Mouse (Mus musculus): ENCODE measurements around the gene Stat4. TPM values are rescaled to one million over a fixed set of nuclear protein-coding genes. Genes with fewer than 3 reads are reported as not detected.

The Stat4 gene
- total and polyA plus RNA-seq, 3 experiments, result 11.4 to 17.5 (median 16.7) TPM

- H3K9me3 ChIP-seq (replicated peaks; ENCODE audit: low read length), result no peaks in the 10 kb centered on the region
- no peak overlapping the region for H3K4me2 ChIP-seq (ENCODE audit: insufficient read depth, low read depth, poor library complexity, severe bottlenecking)
- peaks cover 72 to 80% of the 10 kb centered on the region in 2 experiments for H3K36me3 ChIP-seq (replicated peaks in 1 of 2; ENCODE audit: control insufficient read depth in 1 of 2, insufficient read depth in 1 of 2, low read length in 1 of 2)
- H3K9ac ChIP-seq (ENCODE audit: insufficient read depth, low read depth), result no peak overlapping the region
- H3K79me2 ChIP-seq (replicated peaks; ENCODE audit: control insufficient read depth, extremely low read depth, insufficient read depth, poor library complexity, severe bottlenecking), result peaks cover 18% of the 10 kb centered on the region
- DNase-seq (ENCODE audit: extremely low read depth), result no peak
- in situ Hi-C loops (cut with MboI; ENCODE audit: low pct_ligation_motif_present, low pct_unique_long_range_greater_than_20kb, low sequenced_read_pairs) (no loop called here), dilution Hi-C loops (cut with MboI; ENCODE audit: extremely low pct_ligation_motif_present, extremely low pct_unique_long_range_greater_than_20kb, low sequenced_read_pairs) (no loop called here)
- no peak for TF ChIP-seq MAX (IDR thresholded peaks at IDR 0.05; ENCODE audit: low read length)
- TF ChIP-seq SMC3 (IDR thresholded peaks at IDR 0.05; ENCODE audit: low read depth, low read length), result no peak
- no peak for TF ChIP-seq MXI1 (IDR thresholded peaks at IDR 0.05; ENCODE audit: low read depth, low read length)
- no peak for TF ChIP-seq POLR2AphosphoS2 (IDR thresholded peaks at IDR 0.05; ENCODE audit: low read depth, low read length)
- TF ChIP-seq MEF2A (IDR thresholded peaks at IDR 0.05; ENCODE audit: borderline replicate concordance, low read depth, low read length), result no peak
- no peak for TF ChIP-seq EP300 (IDR thresholded peaks at IDR 0.05; ENCODE audit: low read length)
- TF ChIP-seq CHD1 (IDR thresholded peaks at IDR 0.05; ENCODE audit: low read depth, low read length), result no peak
- no peak for TF ChIP-seq IRF4 (IDR thresholded peaks at IDR 0.05; ENCODE audit: low read depth, low read length)
- no peak for TF ChIP-seq CTCF (conservative IDR thresholded peaks at IDR 0.05 in 1 of 2, IDR thresholded peaks at IDR 0.05 in 1 of 2; ENCODE audit: low read depth in 2 of 2, low read length in 2 of 2)
- no peak for TF ChIP-seq JUND (conservative IDR thresholded peaks at IDR 0.05; ENCODE audit: low read depth, low read length)
- no peak overlapping the region for H3K27ac ChIP-seq (ENCODE audit: insufficient read depth, low read depth)
- no peaks in the 10 kb centered on the region for H3K27me3 ChIP-seq (replicated peaks)
- no peak overlapping the region for H3K4me3 ChIP-seq (replicated peaks in 1 of 3; ENCODE audit: low read depth in 2 of 3, low read length in 2 of 3, poor library complexity in 1 of 3)
- peaks cover 19 to 71% of the 10 kb centered on the region in 2 experiments for H3K4me1 ChIP-seq (ENCODE audit: control insufficient read depth in 1 of 2, insufficient read depth in 2 of 2)
These were observed 140.4 kb downstream of the Stat4 start for GRCm38 (mm10) chr1:52127350-52127749.

DNA sequence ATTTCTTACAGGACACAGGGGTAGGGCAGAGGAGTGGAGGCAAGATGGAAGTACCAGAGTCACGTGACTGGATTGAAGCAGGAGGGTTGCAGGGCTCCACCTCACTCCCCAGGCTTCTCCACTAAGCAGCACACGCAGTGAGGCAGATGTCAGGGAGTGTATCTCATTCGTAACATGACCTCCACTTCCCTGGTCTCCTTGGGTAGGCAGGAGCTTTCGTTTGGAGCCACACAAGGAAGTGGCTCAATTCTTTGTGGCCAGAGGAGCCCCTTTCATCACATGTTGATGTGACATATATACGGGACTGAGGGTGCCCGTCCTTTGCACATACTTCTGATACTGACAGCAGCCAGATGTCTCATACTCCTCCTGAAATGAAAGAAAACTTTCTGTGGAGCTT lies 142.8 kb downstream of the Stat4 start:
- H3K79me2 ChIP-seq (replicated peaks; ENCODE audit: control insufficient read depth, extremely low read depth, insufficient read depth, poor library complexity, severe bottlenecking), result peaks cover 7% of the 10 kb centered on the region
- no peak overlapping the region for H3K4me2 ChIP-seq (ENCODE audit: insufficient read depth, low read depth, poor library complexity, severe bottlenecking)
- peaks cover 67 to 69% of the 10 kb centered on the region in 2 experiments for H3K36me3 ChIP-seq (replicated peaks in 1 of 2; ENCODE audit: control insufficient read depth in 1 of 2, insufficient read depth in 1 of 2, low read length in 1 of 2)
- no peak overlapping the region for H3K4me3 ChIP-seq (replicated peaks in 1 of 3; ENCODE audit: low read depth in 2 of 3, low read length in 2 of 3, poor library complexity in 1 of 3)
- peaks cover 24 to 71% of the 10 kb centered on the region in 2 experiments for H3K4me1 ChIP-seq (ENCODE audit: control insufficient read depth in 1 of 2, insufficient read depth in 2 of 2)
- peak overlapping the region; percentile 59 for H3K27ac ChIP-seq (ENCODE audit: insufficient read depth, low read depth)
- no peak for DNase-seq (ENCODE audit: extremely low read depth)
- dilution Hi-C loops (cut with MboI; ENCODE audit: extremely low pct_ligation_motif_present, extremely low pct_unique_long_range_greater_than_20kb, low sequenced_read_pairs) (no loop called here), in situ Hi-C loops (cut with MboI; ENCODE audit: low pct_ligation_motif_present, low pct_unique_long_range_greater_than_20kb, low sequenced_read_pairs) (no loop called here)
- TF ChIP-seq ETS1 (conservative IDR thresholded peaks at IDR 0.05; ENCODE audit: low read depth, low read length) (no peak), USF1 (IDR thresholded peaks at IDR 0.05; ENCODE audit: low read depth, low read length) (peak; percentile 11; the same call in 1 of the 2 replicates)
- H3K27me3 ChIP-seq (replicated peaks), result no peaks in the 10 kb centered on the region
- H3K9me3 ChIP-seq (replicated peaks; ENCODE audit: low read length), result no peaks in the 10 kb centered on the region
- no peak overlapping the region for H3K9ac ChIP-seq (ENCODE audit: insufficient read depth, low read depth)

DNA sequence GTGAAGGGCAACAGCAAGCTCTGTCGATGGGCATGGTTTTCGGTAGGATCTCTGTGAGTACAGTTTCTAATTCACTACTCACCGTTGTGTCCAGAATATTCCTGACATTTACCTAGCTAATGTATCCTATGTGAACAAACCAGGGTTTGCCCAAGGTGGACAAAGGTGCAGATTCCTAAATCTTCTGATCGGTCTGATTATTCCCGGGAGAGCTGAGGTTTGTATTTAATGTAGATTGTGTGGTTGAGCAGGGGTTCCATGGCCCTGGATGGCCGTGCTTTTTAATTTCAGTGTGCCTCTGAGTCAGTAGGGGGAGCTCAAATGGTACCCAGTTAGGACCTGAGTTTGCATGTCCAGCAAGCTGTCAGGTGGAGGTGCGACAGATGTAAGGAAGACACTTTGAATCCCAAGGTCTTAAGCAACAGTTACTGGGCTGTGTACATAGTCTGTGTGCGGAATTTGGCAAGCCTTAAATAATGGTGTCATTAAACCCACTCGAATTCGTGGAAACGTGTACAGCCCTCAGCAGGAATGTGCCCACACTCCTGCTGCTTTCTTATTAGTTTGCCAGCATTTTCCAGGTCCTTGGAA lies 144.9 kb downstream of the Stat4 start:
- H3K4me1 ChIP-seq (ENCODE audit: control insufficient read depth in 1 of 2, insufficient read depth in 2 of 2), result peaks cover 25 to 82% of the 10 kb centered on the region in 2 experiments
- peaks cover 65 to 73% of the 10 kb centered on the region in 2 experiments for H3K36me3 ChIP-seq (replicated peaks in 1 of 2; ENCODE audit: control insufficient read depth in 1 of 2, insufficient read depth in 1 of 2, low read length in 1 of 2)
- no peaks in the 10 kb centered on the region for H3K27me3 ChIP-seq (replicated peaks)
- H3K4me3 ChIP-seq (replicated peaks in 1 of 3; ENCODE audit: low read depth in 2 of 3, low read length in 2 of 3, poor library complexity in 1 of 3), result no peak overlapping the region
- dilution Hi-C loops (cut with MboI; ENCODE audit: extremely low pct_ligation_motif_present, extremely low pct_unique_long_range_greater_than_20kb, low sequenced_read_pairs), result no loop called here
- in situ Hi-C loops (cut with MboI; ENCODE audit: low pct_ligation_motif_present, low pct_unique_long_range_greater_than_20kb, low sequenced_read_pairs), result no loop called here
- peak overlapping the region; percentile 99 for H3K27ac ChIP-seq (ENCODE audit: insufficient read depth, low read depth)
- DNase-seq (ENCODE audit: extremely low read depth), result peak; percentile 59
- H3K9me3 ChIP-seq (replicated peaks; ENCODE audit: low read length), result no peaks in the 10 kb centered on the region
- peak overlapping the region; percentile 81; the same call in 1 of the 2 replicates for H3K9ac ChIP-seq (ENCODE audit: insufficient read depth, low read depth)
- H3K4me2 ChIP-seq (ENCODE audit: insufficient read depth, low read depth, poor library complexity, severe bottlenecking), result peak overlapping the region; percentile 76
- H3K79me2 ChIP-seq (replicated peaks; ENCODE audit: control insufficient read depth, extremely low read depth, insufficient read depth, poor library complexity, severe bottlenecking), result peaks cover 11% of the 10 kb centered on the region
- TF ChIP-seq MEF2A (IDR thresholded peaks at IDR 0.05; ENCODE audit: borderline replicate concordance, low read depth, low read length) (peak; percentile 34; the same call in 1 of the 2 replicates), BHLHE40 (IDR thresholded peaks at IDR 0.05; ENCODE audit: low read depth, low read length) (peak; percentile 35; the same call in 1 of the 2 replicates), MXI1 (IDR thresholded peaks at IDR 0.05; ENCODE audit: low read depth, low read length) (peak; percentile 55; the same call in 1 of the 2 replicates), SIN3A (IDR thresholded peaks at IDR 0.05; ENCODE audit: low read length) (0 out of 2 replicates have a peak, but pooled peaks have one; percentile 75), MAX (IDR thresholded peaks at IDR 0.05; ENCODE audit: low read length) (peak; percentile 53; the same call in 1 of the 2 replicates), MAZ (IDR thresholded peaks at IDR 0.05; ENCODE audit: low read depth, low read length) (no peak), POLR2A (IDR thresholded peaks at IDR 0.05; ENCODE audit: low read depth, low read length) (no peak), TCF12 (IDR thresholded peaks at IDR 0.05; ENCODE audit: low read depth, low read length) (0 out of 2 replicates have a peak, but pooled peaks have one; percentile 31), MYC (IDR thresholded peaks at IDR 0.05; ENCODE audit: low read depth, low read length) (peak; percentile 75; the same call in 1 of the 2 replicates), IRF4 (IDR thresholded peaks at IDR 0.05; ENCODE audit: low read depth, low read length) (peak; percentile 52; the same call in 1 of the 2 replicates), USF2 (conservative IDR thresholded peaks at IDR 0.05; ENCODE audit: low read depth, low read length) (no peak), RCOR1 (conservative IDR thresholded peaks at IDR 0.05; ENCODE audit: low read depth, low read length) (0 out of 2 replicates have a peak, but pooled peaks have one; percentile 30), TBP (conservative IDR thresholded peaks at IDR 0.05; ENCODE audit: low read depth, low read length) (no peak), KAT2A (IDR thresholded peaks at IDR 0.05; ENCODE audit: insufficient replicate concordance, low read length) (no peak), HCFC1 (IDR thresholded peaks at IDR 0.05; ENCODE audit: low read depth, low read length) (no peak), CTCF (conservative IDR thresholded peaks at IDR 0.05 in 1 of 2, IDR thresholded peaks at IDR 0.05 in 1 of 2; ENCODE audit: low read depth in 2 of 2, low read length in 2 of 2) (peak in 1 of 2 experiments; percentile 81; a peak in 2 of 4 replicates), RAD21 (IDR thresholded peaks at IDR 0.05; ENCODE audit: low read depth, low read length) (peak; percentile 66), ETS1 (conservative IDR thresholded peaks at IDR 0.05; ENCODE audit: low read depth, low read length) (peak; percentile 50)
